Mouse (Mus musculus): ENCODE measurements at regions not wholly inside any gene's neighbourhood (a gene's known extent, or its start where the extent isn't known, plus 50 kb on each side); places are given as distances from the start of the nearest gene placed in this dataset.

DNA sequence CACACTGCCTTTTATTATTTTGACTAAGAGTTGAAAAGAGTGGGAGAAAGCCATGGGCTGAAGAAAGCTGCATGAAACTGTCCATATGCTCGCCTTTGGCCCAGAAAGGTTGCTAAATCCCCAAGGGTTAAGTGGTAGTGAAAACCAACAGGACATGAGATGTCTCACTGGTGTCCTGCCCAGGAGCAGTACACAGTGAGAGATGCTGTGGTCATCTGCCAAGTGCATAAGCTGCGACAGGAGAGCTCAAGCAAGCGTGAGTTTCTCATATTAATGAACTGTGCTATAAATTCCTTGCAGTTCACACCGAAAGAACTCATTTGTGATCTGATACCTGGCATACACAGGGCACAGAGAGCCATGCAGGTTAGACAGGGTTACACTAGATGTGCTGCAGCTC lies 380.0 kb downstream of the Gria2 start:
- H3K4me1 ChIP-seq (ENCODE audit: control insufficient read depth, insufficient read depth, insufficient read length, low read length): no peaks in the 10 kb centered on the region
- H3K27ac ChIP-seq (ENCODE audit: insufficient read depth, low read depth, low read length): no peak overlapping the region
- TF ChIP-seq POLR2A (IDR thresholded peaks at IDR 0.05; ENCODE audit: low read depth, low read length) (no peak), CTCF (IDR thresholded peaks at IDR 0.05; ENCODE audit: extremely low read depth, insufficient read length, insufficient replicate concordance, low read depth, low read length) (no peak)
- H3K4me3 ChIP-seq (ENCODE audit: low read depth, low read length): no peak overlapping the region
- no peaks in the 10 kb centered on the region for H3K27me3 ChIP-seq (ENCODE audit: control insufficient read depth, insufficient read depth, low read length)
- no peaks in the 10 kb centered on the region for H3K36me3 ChIP-seq (ENCODE audit: control insufficient read depth, insufficient read depth, low read length)
- WGBS: 82% methylated on average over 4 of the region's 4 CpGs

Data from small intestine, adult 2 months (tissue).